Mouse (Mus musculus): Measurements from ENCODE around the gene Olfr685.

Gene Olfr685

DNA sequence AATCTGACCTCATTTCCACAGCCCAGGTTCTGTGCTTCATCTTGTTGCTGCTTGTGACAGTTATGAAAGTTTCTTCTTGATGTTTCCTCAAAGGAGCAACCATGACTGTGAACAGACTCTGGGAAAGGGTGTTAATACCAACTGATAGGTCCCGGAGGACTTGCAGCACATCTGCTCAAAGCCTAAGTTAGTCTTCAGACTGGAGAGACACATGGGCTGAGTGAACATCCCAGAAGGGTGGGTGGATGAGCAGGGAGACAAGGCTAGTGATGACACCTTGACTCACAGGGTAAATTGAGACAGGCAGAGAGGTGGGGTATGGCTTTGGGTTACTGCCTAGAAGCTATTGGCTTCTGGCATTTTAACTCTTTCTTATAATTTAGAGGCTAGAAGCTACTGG is at the start of gene Olfr685:
Gene Olfr685, minus strand, starts transcription at position 101 of the 400 bp plus-strand sequence.
- no peak for DNase-seq (ENCODE audit: inconsistent ontology term)

DNA sequence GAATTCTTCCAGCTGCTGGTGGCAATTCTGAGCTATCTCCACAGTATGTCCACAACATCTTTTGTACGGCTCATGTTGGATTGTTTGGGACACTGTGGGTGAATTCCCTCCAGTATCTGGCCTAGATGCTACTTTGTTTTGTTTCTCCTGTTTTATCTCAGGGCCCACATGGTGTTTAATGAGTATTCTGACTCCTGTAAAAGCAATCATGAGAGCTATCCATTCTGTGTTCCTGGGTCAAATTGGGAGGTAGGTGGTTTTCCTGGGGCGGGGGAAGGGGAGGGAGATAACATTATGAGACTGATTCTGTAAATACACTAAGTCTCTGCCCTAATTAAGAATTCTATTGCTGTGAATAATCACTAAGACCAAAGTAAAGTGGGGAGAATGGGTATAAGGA is 43.6 kb upstream of the Olfr685 start:
- DNase-seq (ENCODE audit: inconsistent ontology term): no peak

DNA sequence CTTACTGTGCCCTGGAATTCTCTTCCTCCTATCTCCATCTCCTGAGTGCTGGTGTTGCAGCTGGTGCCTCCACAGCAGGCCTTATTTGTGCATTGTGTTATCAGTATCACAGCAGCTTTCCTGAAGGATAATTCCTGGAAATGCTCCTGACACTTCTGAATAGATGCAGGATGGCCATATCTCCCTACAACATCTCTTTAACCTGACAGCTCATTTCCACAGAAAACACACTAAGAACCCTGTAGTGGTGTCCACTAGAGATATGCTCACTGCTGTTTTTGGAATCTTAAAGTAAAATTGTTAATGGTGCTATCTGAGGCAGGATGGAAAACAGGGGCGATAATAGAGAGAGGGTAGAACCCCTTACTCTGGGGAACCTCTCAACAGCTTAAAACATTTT is 42.3 kb upstream of the Olfr685 start:
- no peak for DNase-seq (ENCODE audit: inconsistent ontology term)

DNA sequence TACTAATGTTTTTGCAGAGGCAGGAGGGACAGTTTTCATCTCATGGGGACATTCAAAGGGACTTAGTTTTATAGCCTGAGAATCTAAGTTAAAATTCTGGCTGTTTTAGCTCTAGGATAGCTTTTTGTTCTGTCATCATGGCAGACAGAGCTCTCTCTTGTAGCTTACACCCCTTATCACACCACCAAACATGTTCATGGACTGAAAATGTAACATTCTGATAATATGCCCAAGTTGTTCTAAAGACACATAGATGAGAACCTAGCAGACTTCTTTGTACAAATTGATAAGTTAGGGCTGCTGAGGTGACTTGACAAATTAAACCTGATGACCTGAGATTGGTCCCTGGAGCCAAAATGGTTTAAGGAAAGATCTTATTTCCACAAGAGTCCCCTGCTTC is 40.9 kb upstream of the Olfr685 start:
- DNase-seq (ENCODE audit: inconsistent ontology term): no peak

DNA sequence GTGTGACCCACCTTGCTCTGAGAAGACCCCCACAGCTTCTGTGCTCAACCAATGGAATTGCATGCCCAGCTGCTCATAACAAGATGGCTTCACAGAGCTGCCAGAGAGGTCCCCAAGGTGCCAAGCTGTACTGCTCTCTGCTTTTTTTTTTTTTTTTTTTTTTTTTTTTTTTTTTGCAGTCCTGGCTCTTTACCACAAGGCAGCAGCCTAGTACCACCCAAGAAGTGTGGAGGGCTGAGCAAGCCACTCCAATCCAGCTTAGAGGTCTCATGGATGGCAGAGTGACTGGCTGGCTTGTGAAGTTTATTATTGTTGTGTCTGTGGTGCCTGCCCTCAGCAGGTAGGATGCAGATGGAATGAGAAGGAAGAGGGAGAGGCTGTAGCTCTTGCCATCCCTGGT is 40.3 kb upstream of the Olfr685 start:
- no peak for DNase-seq (ENCODE audit: inconsistent ontology term)

DNA sequence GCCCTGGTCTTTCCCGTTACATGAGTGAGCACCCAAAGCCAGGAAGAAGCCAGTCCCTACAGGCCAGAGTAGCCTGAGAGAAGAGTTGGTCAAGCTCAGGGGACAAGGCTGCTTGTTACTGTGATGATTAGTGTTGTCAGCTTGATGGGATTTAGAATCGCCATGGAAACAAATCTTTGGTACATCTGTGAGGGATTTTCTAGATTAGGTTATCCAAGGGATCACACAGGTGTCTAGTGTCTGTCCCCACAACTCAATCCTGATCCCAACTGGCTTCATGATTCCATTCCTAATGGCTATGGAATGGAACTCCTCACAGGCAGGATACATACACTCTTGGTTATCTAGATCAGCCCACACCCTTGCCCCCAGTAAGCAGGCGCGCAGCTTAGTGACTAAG is 32.5 kb upstream of the Olfr685 start:
- DNase-seq (ENCODE audit: inconsistent ontology term): no peak

DNA sequence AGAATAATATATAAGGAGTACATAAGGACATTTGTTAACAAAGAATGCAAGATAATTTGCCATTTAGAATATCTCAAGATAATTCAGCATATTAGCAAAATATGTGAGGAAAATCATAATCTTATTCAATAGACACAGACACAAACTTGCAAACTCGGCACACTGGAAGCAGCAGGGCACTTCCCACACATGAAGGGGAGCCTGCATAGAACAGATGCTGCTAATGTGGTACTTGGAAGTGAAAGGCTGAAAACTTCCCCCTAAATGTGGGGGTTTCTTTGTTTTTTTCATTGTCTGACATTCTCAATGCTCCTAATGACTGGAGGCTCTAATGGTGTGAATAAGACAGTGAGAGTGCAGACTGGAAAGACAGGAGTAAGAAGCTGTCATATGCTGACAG is 28.9 kb upstream of the Olfr685 start:
- no peak for DNase-seq (ENCODE audit: inconsistent ontology term)

DNA sequence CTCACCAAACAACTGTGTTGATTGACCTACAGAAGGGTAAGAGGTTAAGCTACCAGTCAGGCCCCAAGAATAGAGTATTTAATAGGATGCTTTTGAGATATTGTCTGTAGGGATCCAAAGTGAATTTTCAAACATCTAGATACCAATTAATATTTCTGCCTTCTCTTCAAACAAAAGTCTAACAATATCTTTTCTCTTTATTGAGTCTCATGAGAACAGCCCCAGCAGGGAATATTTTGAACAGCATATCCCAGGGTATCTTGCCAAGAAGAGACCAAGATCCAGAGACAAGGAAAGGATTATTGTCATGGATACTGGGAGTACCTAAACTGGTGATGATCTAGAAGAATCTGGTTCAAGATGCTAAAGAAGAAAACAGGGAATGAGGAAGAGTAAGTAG is 21.6 kb upstream of the Olfr685 start, which contains the start of gene Olfr686:
Gene Olfr686, minus strand, starts transcription at position 101 of the 400 bp plus-strand sequence.
- DNase-seq (ENCODE audit: inconsistent ontology term): no peak

DNA sequence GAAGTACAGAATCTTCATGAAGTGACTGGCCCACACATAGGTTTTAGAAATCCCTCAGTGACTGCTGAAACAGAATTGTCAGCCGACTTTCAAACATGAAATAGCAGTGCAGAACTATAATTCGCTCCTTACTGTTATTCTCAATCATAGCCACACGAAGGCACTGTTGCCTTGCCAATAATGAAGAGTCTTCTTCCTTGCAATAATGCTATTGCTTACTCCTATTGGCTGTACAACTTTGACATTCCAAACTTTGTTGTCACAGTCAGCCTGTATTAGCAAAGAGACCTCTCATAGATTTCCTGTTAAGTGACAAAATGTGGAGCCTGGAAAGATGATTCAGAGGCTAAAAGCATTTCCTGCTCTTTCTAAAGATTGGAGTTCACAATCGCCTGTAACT is 15.0 kb downstream of the Olfr685 start:
- peak; percentile 62 for DNase-seq (ENCODE audit: inconsistent ontology term)

DNA sequence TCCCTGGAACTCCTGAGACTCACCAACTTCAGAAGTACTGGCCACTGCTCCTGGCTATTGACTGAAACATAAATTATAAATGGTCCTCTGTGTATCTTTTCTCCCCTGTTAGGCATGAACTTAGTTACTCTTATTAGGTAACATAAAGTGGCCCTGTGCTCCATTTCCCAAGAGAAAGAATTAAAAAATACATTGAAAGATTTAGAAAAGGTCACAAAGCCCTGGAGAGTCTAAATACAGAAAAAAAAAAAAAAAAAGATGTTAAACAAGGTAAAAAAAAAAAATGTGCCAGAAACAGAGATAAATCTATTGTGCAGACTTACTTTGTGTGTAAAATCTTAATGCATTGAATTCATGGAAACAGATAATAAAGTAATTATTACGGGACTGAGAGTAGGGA is 22.3 kb downstream of the Olfr685 start, which contains the start of gene Olfr684:
Gene Olfr684, minus strand, starts transcription at position 101 of the 400 bp plus-strand sequence.
- no peak for DNase-seq (ENCODE audit: inconsistent ontology term)

DNA sequence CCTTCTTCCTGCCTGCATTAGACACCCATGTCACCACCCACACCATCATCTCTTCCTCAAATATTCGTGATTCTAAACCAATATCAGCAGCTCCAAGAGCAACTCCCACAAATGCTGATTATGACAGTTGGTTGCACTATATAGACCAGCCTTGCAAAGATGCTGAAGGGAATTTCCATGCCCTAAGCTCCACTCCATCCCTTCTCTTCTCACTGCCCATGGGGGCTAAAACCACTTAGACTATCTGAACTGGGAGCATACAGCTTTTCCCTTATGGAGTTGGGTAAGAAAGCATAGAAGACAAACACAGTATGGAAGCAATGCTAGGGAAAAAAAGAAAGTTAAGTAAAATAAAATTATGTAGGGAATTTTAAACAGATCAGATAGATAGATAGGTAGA is 38.9 kb downstream of the Olfr685 start, which contains the start of gene Olfr683:
Gene Olfr683, minus strand, starts transcription at position 101 of the 400 bp plus-strand sequence.
- DNase-seq (ENCODE audit: inconsistent ontology term): no peak

DNA sequence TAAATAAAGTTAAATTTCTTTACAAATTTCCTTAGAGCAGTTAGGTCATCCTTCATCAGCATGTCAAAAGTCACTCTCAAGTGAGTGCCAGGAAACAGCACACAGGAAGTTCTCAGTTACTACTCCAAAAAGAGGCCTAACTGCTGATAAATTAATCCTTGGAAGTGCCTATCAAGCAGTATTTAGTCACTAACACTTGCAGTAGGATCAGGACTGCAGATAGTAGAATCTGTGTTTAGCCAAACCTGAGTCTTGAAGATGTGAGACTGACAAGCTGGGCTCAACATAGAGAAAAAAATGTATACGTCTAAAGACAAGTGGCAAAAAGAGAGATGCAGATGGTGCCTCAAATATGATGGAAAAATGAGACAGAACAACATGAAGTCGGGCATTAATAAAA is 44.5 kb downstream of the Olfr685 start:
- no peak for DNase-seq (ENCODE audit: inconsistent ontology term)
